Mouse (Mus musculus): Measurements from ENCODE around the gene Vapa.
"Not testable (repeated sequence)": the region's sequence is repeated elsewhere in the genome, so short reads cannot be mapped to it uniquely, and the experiment has no call there.

Vapa gene

GRCm38 (mm10) chr17:65564189-65564588 is 49.2 kb downstream of the Vapa start:
- DNase-seq (ENCODE audit: low read depth, low spot score): no peak

DNA sequence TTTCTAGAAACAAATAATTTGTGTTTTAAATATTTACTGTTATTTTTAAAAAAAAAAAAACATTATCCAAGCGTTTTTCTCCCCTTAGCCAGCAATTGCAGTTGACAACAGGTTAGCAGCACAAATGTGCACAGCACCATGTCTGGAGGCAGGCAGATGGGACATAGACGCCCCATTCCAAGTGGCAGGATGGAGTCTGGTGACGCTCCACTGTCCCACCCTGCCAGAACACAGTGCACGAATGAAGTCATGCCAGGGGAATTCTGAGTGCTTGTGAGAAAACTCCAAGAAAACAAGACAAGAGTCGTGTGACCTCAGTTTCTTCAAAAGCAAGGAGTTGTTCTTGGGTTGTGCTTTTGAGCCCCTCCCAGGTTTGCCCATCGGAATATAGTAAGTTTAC is 50.0 kb downstream of the Vapa start:
- no peak for DNase-seq (ENCODE audit: low read depth, low spot score)

GRCm38 (mm10) chr17:65562761-65563160 is 50.6 kb downstream of the Vapa start:
- DNase-seq (ENCODE audit: low read depth, low spot score): peak; percentile 40

DNA sequence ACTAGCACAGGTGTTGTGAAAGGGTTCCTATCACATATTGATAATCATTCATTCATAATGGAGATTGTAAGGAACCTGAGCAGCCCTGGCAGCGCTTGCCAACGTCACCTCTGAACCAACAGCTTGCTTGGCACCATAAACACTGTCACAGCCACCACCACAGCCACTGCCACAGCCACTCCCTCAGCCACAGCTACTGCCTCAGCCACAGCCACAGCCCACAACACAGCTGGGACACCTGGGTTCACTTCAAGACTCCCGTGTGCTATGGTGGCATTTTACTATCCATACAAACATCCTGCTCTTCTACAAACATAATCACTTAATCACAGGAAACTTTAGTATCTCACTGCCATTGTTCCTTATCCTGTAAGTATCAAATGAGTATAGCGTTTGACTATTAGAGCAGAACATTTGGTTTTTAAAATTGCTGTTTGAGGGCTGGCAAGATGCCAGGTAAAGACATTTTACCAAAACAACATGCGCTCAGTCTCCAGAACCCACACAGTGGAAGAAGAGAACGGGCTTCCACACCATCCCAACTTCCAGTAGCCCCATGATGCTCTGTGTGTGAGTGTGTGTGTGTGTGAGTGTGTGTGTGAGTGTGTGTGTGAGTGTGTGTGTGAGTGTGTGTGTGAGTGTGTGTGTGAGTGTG is 51.9 kb downstream of the Vapa start:
- DNase-seq (ENCODE audit: low read depth, low spot score): no peak

DNA sequence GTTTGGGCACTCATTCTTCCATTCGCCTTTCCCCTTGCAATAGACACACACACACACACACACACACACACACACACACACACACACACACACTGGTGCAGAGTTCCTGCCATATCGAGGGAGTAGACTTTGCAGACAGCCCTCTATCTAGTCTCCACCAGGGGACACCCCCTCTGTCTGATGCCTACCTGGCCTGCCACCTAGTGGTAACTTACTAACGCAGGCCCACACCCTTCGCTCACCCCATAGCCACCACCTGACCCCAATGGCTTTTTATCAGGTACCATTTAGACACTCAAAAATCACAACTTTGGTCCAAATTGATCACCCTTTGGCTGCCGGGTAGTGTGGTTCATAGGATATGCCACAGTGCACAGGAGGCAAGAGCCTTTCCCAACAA is 54.1 kb downstream of the Vapa start:
- no peak for DNase-seq (ENCODE audit: low read depth, low spot score)

DNA sequence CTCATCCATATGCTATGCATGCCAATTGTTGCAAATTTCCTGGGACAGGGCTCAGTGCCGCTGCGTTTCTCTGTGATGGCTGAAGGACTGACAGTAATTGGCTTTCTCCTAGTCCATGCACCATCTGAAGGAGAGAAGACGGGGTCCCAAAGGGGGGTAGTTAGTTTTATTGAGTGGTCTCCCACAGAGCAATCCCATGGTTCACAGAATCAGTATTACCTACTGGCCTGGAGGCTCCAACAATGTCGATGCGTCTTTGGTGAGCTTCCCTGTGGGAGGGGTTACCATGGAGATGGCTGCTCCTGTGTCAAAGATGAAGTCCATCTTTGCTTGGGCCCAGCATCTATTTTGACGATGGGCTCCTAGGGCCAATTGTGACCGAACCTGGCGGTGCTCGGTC is 54.6 kb downstream of the Vapa start:
- DNase-seq (ENCODE audit: low read depth, low spot score): no peak

DNA sequence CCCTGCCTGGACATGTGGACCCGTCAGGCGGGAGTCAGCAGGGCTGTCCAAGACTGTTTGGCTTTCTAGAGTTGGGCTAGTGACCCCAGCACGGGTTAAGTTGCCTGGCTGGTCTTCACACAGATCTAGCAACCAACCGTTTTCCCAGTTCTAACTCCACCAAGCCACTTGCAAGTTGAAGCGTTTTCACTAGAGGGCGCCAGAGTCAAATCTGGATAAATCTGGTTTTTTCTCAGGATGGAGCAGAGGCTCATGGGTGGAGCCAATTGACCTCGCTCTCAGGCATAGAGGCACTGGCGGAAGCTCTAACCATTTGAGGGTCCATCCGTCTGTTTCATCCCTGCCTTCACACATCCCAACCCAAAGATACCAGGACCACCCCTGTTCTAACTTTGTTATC is 55.1 kb downstream of the Vapa start:
- DNase-seq (ENCODE audit: low read depth, low spot score): peak; percentile 65

- peak; percentile 42 for DNase-seq (ENCODE audit: low read depth, low spot score)
These were observed 56.1 kb downstream of the Vapa start for GRCm38 (mm10) chr17:65557212-65557611.

GRCm38 (mm10) chr17:65556798-65557197 is 56.6 kb downstream of the Vapa start:
- peak; percentile 16 for DNase-seq (ENCODE audit: low read depth, low spot score)

DNA sequence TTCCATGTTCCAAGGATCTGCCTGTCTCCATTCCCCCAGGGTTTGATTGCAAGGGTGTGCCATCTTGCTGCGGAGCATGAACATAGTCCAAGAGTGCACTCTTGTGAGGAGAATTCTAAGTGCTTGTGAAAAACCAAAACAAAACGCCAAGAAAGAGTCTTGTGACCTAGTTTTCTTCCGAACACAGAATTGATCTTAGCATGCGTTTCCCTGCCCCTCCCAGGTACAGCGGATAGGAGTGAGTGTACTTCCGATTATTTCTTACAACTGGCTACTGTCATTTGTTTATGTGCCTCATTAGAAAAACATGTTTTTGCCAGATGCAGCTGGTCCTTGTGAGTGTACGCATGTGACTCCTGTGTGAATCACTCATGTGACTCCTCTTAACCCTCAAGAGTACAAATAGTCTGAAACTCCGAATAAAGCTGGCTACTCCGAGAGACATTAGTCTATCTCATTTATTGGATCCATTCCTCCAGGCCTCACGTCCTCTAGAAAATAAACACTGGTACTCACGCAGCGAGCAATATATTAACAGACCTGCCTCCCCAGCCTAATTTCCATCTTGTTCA is 60.8 kb downstream of the Vapa start:
- no peak for DNase-seq (ENCODE audit: low read depth, low spot score)

GRCm38 (mm10) chr17:65550357-65550756 is 63.0 kb downstream of the Vapa start:
- no peak for DNase-seq (ENCODE audit: low read depth, low spot score)

DNA sequence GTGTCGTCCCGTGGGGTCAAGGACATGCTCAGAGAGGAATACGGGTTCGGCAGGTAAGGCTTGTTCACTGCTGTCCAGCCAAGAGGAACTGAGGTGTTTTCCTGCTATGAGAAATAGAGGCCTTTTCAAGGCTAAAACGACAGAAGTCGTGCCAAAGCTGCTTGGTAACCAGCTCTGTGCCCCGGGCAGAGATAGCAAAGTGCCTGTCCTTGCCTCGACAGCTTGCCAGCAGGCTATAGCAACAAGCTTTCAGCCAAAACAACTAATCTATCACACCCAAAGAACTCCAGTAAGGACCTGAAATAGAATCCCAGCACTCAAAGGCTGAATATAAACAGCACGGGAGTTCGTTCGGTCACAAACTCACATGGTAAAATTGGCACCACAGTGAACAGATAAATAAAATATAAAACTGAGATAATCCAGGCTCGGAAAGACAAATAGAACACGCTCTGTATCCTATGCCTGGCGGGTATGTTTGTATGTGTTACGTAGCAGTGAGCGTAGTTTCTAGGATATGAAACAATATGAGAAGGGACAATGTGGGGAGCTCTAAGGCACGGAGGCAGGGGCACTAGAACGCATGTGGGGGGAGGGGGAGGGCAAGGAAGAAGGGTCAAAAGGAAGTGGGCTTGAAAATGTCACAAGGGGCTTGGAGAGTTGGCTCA is 64.5 kb downstream of the Vapa start:
- no peak for DNase-seq (ENCODE audit: low read depth, low spot score)

- not testable (repeated sequence) for DNase-seq (ENCODE audit: low read depth, low spot score)
These were observed 67.1 kb downstream of the Vapa start for GRCm38 (mm10) chr17:65546221-65546620.

GRCm38 (mm10) chr17:65540441-65541272 is 72.7 kb downstream of the Vapa start, which contains the start of gene Tmem232:
Gene Tmem232 (minus strand): TSS chr17:65540782.
- no peak for DNase-seq (ENCODE audit: low read depth, low spot score)

DNA sequence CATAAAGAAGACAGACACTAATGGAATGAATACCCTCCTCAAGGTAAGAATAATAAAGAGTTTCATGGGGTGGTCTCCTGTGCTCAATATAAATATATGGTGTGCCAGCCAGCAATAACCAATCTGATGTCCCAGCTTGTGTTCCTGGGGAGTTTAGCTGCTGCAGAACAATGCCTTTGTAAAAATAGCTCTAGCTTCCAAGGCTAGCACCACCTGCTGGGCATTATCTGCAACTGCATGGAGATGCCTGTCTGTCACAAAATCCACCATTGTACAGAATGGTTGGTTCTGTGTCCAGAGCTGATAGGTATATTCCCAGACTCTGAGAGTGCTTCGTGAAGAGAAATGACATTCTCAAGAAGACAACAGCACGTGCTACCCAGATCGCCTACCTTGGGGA is 77.2 kb downstream of the Vapa start:
- no peak for DNase-seq (ENCODE audit: low read depth, low spot score)

- not testable (repeated sequence) for DNase-seq (ENCODE audit: low read depth, low spot score)
These were observed 81.0 kb downstream of the Vapa start for GRCm38 (mm10) chr17:65532381-65532780.

Measured in c-Kit-negative CD71-positive TER-119-positive erythroid progenitor cells, embryonic 14.5 days (primary cell).